Mouse (Mus musculus): Measurements from ENCODE around the gene Dgkz. TPM values are rescaled to one million over a fixed set of nuclear protein-coding genes. Genes with fewer than 3 reads are reported as not detected.

Gene Dgkz
- polyA plus RNA-seq, 2 experiments from 2014 or later: 98.3 to 132 TPM

DNA sequence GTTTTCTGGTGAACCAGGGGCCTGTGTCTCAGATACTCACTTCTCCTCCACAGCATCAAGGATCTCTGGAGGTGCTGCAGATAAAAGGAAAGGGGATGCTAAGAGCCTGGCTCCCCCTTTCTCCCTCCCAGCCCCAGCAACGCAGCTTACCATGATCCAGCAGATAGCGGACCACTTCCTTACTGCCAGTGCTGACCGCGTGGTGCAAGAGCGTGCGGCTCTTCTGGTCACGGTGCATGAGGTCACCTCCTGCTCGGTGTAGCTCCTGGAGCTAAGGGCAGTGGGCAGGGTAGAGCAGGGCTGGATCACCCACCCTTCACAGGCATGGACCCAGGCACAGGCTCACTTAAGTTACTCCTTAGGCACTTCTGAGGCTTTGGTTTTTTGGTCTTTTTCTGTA lies 41.6 kb downstream of the Dgkz start:
- no peak for ATAC-seq

DNA sequence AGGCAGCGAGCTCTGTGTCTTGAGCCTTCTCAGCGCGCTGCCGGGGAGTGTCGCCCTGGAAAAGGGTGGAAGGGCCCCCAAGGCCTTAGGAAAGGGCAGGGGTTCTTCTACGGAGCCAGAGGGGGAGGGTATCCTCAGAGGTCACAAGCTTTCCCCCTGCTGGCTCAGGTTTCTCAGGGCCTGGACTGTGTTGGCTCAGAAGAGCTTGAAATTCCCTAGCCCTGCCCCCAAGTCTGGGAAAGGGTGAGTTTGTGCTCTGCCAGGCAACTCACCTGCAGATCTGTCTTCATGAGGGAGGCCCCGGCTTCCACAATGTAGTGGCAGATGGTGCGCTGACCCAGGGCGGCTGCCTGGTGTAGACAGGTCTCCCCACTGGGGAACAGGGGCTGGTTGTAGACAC lies 42.2 kb downstream of the Dgkz start:
- ATAC-seq: no peak

DNA sequence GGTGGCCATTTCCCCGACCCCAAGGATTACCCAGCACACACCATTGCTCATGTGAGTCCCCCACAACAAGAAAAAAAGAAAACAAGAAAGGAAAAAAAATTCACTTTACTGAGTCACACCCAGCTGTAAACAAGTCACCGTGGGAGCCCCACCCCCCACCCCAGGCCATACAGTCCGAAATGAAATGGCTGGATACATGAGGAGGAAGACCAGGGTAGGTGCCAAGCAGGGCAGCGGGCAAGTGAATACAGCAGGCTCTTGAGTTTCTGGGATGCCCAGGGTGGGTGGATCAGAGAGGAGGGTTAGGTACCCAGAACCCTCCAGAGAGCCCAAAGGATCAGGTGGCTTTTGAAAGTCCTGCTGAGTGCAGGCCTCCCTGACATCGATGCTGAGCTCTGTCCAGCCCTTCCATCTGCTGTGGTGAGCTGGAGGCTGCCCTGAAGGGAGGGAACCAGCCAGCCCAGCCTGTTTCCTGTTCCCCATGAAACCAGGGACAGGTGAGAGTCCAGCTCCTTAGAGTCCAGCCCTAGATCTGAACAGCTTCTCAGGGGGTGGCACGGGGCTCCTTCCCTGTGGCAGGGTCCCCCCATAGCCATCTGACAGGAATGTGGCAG lies 42.8 kb downstream of the Dgkz start:
- peak; percentile 8 for ATAC-seq

DNA sequence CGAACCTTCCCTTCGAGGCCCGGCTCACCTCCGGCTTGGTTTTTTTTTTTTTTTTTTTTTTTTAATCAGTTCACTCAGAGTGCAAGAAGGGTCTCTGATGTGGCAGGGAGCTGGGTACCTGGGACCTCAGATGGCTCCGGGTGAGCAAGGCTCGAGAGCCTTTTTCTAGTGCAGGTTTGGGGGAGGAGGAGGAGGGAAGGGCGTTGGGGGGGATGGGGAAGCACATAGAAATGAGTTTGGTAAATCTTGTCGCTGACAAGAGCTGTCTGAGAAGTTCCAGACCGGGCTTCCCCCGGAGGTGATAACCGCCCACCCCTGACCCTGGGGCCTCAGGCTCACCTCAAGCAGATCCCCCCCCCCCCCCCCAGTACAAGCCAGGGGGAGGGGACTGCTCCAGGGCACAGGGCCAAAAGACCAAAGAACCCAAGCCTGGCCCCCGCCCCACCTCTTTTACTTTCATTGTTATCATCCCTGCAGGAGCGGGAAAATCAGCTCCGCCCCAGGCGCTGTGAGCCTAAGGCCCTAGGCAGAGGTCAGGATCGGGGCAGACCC lies 43.4 kb downstream of the Dgkz start, which contains the start of gene Mdk:
Gene Mdk (minus strand): TSS at position 138 of the 552 bp plus-strand sequence.
- ATAC-seq: peak; percentile 27

DNA sequence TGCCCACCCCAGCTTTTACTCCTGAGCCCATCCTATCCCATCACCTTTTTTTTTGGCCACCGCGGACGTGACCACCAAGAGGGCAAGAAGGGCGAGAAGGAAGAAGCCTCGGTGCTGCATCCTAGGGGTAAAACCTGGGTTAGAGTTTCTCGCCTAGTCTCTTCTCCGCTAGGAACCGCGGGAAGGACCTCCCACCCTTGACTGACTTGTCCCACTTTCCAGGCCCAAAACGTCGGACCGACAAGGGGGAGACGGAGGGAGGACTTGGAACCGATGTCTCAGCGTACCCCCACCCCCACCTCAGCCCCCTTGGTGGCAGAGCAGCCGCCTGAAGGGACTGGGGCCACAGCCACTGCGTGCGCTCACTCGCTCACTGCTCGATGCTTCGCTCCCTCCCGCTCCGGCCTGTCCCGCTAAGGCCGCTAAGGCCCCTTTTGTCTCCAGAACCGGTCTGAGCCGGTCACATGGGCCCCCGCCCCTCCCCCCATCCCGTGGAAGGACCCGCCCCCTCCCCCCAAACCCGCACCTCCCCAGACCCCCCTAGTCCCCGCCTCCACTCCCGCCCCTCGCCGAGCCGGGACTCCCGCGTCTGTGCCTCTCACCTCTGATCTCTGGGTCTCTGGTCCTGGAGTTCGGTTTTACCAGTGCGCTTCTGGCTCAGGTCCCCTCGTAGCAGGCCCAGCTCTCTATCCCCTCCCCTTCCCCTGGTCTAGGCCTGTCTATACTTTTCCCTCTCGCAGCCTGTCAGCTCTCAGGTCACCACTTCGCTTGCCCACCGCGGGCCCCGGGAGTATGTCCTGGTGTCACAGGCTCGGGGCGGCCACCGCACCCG lies 44.1 kb downstream of the Dgkz start:
- no peak for ATAC-seq

DNA sequence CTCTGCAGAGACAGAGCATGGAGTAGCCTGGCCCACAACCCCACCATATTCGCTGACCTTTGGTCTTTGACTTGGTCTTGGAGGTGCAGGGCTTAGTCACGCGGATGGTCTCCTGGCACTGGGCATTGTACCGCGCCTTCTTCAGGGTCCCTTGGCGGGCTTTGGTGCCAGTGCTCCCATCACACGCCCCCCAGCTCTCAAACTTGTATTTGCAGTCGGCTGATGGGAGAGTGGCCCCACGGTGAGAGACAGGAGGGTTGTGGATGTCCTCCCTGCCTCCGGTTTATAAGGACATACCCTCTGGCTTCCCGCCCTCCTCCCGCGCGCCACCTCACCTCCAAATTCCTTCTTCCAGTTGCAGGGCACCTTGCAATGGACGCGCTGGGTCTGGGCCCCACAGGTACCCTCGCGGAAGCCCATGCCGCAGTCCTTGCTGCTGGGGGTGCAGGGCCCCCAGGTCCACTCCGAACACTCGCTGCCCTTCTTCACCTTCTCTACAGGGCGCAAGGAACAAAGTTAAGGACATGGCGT lies 44.8 kb downstream of the Dgkz start:
- ATAC-seq: no peak

DNA sequence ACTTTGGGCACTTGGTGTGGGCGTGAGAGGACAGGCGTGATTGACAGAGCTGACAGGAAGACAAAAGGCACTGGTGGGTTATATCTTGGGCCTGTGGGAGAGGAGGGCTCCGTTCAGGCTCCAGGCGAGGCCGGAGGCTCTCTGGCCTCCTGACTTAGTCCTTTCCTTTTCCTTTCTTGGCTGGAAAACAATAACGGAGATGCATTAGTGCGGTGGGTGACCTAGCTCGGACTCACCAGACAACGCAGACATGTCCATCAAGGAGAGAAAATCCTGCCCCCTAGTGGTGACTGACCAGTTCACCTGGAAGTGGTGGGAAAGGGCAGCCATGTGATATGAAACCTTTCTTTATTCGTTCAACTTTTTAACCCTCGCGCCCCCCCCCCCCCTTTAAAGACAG lies 45.7 kb downstream of the Dgkz start:
- ATAC-seq: no peak

DNA sequence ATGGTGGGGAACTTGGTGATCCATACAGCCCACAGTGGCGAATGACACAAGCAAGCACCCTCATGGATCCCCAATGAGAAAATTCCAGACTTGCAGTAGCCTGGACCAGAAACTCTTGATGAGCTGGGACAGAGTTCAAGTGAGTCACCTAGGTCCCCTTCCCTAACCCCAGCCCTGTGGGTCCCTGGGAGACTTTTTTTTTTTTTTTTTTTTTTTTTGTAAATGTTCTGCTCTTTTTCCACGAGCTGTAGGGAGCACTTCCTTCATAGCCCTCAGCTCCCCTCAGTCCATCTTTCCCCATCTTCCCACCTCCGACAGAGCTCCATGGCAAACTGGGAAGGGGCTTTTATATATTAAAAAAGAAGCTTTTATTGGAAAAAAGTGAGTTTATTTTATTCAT lies 46.2 kb downstream of the Dgkz start:
- no peak for ATAC-seq

DNA sequence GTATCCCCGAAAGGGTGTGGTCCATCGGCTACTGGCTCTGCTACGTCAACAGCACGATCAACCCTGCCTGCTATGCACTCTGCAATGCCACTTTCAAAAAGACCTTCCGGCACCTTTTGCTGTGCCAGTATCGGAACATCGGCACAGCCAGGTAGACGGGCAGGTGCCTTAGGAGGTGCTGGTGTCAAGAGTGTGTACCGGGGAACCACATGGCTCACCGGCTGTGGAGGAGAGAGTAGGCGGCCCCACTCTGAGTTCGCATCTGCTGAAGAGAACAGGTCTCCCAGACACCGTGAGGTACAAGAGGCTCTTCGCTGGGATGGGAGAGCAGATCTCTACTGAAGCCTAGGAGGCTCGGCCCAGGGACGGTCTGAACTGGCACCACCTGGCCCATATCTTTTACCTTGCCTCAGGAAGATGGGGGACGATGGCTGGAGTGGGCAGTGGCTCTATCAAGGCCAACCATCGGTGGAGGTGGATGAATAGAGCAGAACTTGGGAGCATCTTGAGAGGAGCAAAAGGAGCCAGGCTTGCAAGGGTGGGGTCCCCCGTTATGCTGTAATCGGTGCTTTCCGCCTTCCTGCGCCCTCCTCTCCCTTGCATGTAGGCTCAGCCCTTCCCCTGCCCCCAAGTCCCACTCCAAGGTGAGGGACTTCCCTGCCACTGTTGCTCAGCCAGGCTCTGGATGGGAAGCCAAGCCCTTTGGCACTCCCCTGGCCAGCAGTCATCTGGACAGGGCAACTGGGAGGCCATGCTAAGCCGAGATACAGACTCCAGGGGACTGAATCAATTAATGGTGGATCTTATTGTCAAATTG lies 46.9 kb downstream of the Dgkz start:
- ATAC-seq: no peak

DNA sequence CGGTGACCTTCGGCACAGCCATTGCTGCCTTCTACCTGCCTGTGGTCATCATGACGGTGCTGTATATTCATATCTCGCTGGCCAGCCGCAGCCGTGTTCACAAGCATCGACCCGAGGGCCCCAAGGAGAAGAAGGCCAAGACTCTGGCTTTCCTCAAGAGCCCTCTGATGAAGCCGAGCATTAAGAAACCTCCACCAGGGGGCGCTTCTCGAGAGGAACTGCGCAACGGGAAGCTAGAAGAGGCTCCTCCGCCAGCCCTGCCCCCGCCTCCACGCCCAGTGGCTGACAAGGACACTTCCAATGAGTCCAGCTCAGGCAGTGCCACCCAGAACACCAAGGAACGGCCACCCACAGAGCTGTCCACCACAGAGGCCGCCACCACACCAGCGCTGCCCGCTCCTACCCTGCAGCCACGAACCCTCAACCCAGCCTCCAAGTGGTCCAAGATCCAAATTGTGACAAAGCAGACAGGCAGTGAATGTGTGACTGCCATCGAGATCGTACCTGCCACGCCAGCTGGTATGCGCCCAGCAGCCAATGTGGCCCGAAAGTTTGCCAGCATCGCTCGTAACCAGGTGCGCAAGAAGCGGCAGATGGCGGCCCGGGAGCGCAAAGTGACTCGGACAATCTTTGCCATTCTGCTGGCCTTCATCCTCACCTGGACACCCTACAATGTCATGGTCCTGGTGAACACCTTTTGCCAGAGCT lies 47.7 kb downstream of the Dgkz start:
- no peak for ATAC-seq

DNA sequence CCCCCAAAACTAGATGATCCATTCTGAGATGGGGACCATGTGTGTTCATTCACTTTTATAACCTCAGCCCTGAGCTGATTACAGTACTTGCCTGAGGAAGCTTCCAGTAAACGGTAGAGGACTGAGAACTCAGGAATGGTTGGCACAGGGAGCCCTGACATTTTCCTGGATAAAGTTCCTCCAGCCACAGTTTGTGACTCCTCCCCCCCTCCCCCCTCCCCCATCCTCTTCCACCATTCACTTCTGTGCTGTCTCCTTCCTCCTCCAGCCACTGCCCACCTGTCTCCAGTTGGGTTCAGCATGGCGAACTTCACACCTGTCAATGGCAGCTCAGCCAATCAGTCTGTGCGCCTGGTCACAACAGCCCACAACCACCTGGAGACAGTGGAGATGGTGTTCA lies 48.7 kb downstream of the Dgkz start, which contains the start of gene Chrm4:
Gene Chrm4 (plus strand): TSS at position 301 of the 400 bp plus-strand sequence.
- no peak for ATAC-seq

DNA sequence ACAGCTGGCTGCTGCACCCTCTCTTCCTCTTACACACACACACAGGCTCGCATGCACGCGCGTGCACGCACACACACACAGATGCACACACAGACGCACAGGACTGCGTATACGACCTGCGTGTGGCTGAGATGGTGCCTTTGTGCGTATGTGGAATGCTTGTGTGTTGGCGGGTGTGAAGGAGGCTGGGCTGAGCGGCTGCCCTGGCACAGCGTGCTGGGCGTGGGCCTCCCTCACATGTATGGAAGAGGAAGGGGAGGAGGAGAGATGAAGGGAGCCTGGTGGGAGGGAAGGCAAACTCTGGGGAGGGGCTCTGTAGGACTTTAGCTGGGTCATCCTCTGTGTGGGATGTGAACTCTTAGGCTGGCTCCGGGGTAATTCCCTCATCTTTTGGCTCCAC lies 50.2 kb downstream of the Dgkz start:
- no peak for ATAC-seq

DNA sequence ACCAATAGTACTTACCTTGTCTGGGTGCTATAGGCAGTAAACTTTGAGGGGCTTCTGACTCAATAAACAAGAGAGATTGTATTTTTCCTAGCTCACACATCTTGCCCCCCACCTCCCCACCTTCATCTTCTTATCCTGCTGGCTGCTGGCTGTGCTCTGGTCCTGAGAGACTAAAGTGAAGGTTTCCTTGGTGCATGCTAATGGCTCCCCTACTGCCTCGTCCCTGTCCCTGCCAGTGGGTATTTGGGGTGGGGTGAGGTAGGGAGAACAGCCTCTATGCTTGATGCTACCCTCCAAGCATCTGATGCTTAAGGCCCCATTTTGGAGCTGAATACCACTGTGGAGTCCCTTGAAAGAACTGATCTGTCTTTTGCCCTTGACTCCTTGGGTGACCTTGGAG lies 50.9 kb downstream of the Dgkz start:
- ATAC-seq: no peak

DNA sequence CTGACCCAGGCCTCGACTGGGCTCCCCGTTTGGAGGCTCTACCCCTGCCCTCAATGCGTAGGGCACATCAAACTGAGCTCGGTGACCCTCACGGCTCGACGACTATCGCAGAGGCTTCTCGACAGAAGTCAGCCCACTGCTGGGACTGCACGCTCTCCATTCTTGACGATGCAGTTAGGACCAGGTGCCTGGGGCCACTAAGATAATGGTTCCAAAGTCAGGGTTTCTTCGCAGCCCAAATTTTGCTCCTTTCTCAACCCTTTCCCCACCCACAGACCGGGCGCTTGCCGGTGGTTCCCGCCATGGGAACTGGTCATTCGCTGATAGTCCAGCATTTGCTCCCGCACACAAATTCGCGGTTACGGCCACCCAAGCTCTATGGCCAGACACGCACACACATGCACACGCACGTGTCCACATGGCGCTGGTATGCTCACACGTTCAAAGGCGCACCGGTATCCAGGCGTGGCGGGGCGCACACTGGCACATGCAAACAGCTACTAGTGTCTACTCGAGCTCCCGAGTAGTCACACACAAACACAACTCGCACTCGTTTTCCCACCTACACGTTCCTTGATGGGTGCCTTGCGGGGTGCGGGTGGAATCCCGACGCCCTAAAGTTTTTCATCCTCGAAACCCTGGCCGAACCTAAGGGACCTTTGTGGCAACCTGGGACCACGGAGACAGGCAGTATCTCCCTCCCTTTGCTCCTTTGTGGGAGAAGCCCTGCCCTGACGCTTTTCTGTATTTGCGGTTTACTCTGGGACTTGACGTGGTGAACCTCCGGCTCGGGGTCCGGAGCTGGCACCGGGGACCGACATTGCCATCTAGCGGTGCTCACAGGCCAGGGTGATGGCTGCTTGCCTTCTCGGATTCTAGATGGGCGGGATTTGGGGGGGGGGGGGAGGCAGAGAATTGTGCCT lies 52.0 kb downstream of the Dgkz start:
- ATAC-seq: peak; percentile 60

DNA sequence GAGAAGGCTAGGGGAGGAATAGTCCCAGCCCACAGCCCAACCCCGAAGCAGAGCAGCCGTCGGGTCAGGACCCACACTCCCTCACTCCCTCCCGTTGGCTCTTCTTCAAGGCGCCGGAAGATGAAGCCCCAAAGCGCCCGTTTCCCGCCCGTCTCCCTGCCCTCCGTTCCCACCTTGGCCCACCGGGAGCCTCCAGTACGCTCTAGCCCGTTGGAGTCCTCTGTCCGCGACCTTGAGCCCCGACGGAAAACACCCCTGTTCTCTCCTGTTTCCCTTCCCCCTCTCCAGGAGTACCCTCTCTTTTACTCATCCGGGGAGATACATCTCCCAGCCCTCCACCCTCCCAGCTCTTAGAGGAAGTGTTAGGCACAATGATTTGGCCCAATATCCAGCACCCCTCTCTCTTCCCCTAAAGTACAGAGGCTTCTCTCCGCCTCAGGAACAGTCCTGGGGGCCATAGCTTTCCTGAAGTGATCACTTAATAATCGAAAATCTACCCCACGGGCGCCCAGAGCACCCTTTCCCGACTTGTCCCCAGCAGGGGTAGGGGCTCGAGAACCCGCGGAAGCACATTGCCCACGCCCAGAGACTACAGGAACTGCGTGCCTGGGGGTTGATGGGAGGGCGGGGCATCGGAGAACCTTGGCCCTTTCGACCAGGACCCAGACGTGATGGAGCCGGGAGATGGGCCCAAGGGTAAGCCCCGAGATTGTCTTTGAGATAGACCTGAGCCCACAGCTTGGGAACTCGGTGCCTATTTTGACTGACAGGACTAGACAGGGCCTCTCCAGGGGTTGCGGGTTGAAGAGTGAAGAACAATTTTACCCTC lies 52.9 kb downstream of the Dgkz start:
- ATAC-seq: no peak

DNA sequence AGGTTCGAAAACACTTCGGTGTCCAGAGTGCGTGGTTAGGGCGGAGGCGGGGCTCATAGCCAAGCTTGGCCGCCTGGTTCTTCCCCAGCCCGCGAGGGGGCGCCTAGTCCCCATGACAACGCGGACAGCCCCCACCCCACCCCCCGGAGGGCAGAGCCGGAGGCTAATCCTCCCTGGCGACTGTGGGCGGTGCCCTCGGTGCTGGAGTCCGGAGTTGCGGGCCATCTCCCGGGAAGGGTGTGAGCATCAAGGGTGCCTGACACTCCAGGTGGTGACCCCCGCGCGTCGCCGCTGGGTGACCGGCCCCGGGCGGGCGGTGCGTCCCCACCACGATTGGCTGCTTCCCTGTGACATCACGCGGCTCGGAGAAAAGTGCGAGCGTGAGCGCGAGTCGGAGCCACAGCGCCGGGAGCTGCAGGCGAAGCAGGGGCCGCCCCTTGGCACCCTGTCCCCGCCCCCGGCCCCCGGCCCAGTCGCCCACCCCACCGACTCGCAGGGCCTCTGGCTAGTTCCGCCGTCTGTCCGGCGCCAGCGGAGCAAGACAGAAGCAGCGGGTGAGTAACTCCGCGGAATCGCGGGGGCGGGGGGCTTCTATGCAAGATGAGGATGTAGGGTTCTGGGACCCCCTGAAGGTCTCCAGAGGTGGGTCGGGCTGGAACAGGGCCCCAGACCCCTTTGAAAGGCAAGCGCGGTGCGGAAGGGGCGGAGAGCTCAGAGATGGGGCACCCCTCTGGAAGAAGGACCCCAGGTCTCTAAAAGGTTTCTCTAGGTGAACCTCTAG lies 53.7 kb downstream of the Dgkz start:
- ATAC-seq: no peak

DNA sequence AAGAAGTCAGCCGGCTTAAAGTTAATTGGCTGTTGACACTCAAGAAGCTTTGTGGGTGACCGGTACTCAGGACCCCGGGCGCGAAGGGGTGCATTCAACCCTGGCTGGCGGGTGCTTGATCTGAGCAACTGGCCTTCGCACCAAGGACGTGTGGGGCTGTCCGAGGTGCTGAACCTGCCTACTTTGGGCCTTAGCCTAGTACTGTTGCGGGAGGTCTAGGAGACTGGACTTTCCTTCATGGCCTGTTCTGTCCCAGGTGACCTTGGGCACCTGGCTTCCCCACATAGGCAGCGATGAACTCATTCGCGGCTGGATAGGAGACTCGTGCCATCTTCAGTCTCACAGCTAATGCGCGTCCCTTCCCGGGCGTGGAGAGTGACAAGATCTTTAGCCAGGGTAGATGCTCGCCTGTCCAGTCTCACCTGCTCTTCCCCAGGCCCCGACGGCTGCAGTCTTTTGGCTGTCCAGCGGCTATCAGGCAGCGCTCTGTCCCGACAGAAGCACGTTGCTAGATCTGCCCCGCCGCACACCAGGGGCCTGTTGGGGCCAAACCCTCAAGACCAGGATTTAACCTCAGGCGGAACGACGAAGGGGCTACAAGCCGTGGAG lies 54.4 kb downstream of the Dgkz start:
- no peak for ATAC-seq

DNA sequence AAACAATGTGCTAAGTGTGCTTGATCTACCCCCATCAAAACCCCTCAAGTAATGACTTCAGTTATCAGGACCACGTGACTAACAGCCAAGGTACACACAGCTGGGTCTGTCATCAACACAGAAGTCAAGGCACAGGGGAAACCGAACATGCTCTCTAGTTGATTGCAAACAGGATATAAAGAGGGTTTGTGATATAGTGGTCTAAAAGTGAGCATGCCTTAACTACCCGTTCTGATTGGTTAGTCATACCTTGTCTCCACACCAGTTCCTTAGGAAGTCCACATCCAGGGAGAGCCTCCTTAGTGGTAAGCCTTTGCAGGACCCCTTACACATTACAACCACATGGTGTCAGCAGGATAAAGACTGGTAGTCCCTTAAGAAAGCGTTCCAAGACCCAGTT lies 55.5 kb downstream of the Dgkz start:
- no peak for ATAC-seq

DNA sequence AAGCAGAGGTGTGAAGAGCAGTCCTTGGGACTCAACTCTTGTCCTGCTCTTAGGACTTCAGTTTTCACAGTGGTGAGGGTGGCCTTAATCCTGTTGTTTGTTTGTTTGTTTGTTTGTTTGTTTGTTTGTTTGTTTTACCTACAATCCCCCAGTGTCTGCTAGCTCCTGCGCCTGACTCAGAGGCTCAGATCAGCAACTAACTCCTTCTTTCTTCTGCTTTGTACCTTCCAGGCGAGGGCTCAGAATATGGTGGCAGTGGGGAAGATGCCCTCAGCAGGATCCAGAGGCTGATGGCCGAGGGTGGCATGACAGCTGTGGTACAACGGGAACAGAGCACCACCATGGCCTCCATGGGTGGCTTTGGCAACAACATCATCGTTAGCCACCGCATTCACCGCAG lies 58.6 kb downstream of the Dgkz start:
- no peak for ATAC-seq
